Mouse (Mus musculus): ENCODE measurements around the gene Golga2. TPM values are rescaled to one million over a fixed set of nuclear protein-coding genes. Genes with fewer than 3 reads are reported as not detected.
A peak's percentile ranks its signal among the peaks of the same experiment; 100 is the strongest.
"Not testable (repeated sequence)": the region's sequence is repeated elsewhere in the genome, so short reads cannot be mapped to it uniquely, and the experiment has no call there.

Gene Golga2
- total RNA-seq, 1 experiment from 2014 or later = 55.3 TPM

DNA sequence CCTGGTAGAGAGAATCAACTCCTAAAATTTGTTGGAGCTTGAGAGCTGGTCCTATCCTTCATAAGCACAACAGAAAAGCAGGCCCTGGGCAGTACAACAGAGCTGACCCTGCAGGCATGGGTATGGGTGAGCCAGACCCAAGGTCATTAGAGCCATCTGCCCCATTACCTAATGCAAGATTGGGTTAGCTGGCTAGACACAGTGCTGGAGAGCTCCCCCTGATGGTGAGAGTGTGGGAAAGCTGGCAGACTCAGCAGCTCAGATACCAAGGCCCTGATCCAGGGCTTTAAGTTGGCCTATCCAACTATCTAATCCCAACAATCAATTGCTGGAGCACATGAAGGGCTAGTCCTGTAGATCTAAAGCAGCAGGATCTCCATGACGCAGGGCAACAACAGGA, 4.5 kb upstream of the Golga2 start:
- ATAC-seq (replicated peaks; ENCODE audit: insufficient number of reproducible peaks, low FRiP score, low TSS enrichment, poor library complexity, severe bottlenecking) = peak; percentile 75

DNA sequence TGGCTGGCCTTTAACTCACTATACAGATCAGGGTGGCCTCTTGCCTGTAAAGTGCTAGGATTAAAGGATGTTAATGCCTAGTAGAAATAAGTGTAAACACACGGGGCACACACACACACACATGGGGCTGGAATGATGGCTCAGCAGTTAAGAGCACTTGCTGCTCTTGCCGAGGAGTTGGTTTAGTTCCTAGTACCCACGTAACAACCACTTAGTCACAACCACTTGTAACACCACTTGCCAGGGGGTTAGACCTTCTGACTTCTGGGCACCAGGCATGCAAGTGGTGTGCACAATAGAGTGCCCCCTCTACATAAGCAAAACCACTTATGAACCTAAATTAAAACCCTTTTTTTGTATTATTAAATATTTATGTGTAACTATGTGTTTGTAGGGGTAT, 3.2 kb upstream of the Golga2 start:
- ATAC-seq (replicated peaks; ENCODE audit: insufficient number of reproducible peaks, low FRiP score, low TSS enrichment, poor library complexity, severe bottlenecking) = no peak

DNA sequence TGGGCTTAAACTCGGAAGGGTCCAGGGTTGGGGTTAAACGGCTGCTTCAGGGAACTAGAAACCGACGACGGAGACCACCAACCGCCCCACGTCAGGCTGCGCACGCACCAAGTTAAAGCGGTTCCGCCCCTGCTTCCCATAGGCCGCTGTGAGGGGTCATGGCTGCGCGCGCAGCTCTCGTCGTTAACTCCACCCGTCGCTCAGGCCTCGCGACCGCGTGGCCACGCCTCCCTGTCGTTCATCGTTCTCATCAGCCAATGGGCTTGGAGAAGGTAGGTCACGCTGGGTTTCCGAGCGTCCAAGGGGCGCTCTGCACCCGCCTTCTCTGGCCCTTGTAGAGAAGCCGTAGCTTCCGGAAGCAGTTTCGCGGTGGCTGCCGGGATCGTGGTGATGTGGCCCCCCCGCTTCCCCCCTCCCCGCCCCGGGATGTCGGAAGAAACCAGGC, 761 bp downstream of the Golga2 start, which contains the start of gene Swi5:
TSS of gene Swi5 (minus strand) at position 153 of the 445 bp plus-strand sequence.
- ATAC-seq (replicated peaks; ENCODE audit: insufficient number of reproducible peaks, low FRiP score, low TSS enrichment, poor library complexity, severe bottlenecking) = peak; percentile 99

DNA sequence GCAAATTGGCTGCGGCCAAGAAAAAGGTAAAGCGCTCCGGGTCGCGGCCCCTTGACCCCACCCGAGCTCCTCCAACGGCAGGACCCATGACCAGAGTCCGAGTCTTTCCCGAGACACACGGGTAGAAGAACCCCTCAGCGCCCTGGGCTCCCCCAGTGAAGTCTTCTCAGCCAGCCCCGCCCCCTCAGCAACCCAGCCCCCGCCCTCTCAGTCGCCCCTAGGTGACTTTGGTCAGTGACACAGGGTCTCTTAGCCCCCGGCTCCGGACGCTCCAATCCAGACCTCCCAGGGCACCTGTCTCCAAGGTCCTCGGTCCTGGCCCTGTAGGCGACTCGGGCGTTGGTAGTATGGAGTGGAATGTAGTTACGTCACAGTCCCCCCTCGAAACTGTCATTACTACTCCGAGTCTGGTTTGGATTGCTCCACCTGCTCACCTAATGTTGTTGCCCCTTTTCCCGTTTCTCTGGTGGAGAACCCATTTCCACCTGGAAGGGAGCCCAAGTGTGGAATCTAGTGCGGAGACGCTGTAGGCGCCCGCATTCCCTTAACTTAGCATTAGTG, 1.3 kb downstream of the Golga2 start:
- peak; percentile 6; the same call in 1 of the 2 replicates for ATAC-seq (replicated peaks; ENCODE audit: insufficient number of reproducible peaks, low FRiP score, low TSS enrichment, poor library complexity, severe bottlenecking)

DNA sequence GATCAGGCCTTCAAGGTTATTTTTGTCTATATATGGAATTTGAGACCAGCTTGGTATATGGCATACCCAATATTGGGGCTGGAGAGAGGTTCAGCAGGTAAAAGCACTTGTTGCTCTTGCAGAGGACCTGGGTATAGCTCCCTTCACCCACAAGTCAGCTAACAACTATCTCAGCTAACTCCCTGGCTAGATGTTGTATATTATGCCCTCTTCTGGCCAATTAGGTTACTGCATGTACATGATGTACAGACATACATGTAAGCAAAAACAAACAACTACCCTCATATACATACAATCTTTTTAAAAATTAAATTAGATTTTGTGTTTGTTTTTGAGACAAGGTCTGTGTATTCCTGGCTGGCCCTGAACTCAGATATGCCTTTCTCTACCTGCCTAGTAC, 2.4 kb downstream of the Golga2 start:
- ATAC-seq (replicated peaks; ENCODE audit: insufficient number of reproducible peaks, low FRiP score, low TSS enrichment, poor library complexity, severe bottlenecking) = no peak

DNA sequence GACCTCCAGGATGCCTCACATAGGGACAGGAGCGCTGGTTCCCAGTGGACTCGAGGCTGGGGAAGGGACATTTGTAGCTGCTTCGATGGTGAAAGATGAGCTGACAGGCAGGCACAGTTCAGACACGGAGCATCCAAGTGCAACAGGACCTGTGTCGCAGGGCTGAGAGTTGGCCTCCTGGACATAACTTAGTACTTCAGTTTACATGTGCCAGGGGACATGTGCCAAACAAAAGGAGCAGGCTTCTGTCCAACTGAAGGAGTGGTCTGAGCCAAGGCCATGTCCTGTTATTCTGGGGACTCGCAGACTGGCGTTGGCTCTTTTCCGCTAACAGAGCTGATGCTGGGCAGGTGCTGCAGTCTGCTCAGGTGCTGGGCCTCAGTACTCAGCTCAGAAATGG, 7.2 kb downstream of the Golga2 start:
- no peak for ATAC-seq (replicated peaks; ENCODE audit: insufficient number of reproducible peaks, low FRiP score, low TSS enrichment, poor library complexity, severe bottlenecking)

DNA sequence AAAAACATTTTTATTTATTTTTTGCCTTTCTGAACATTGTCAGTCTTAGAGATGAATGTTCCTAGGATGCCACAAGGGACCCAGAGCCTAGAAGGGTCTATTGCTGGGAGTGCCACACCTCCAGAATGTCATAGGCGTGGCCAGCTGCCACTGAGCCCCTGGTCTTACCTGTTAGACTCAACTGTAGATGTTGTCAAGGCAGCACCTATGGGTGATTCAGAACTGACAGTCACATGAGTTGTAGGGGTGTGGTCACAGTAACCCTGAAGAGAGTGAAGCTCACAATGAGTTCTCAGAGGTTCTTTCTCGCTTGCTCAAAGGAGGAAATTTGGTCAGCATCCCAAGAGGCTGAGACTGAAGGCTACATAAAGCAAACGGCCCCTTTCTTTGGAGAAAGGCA, 8.1 kb downstream of the Golga2 start:
- ATAC-seq (replicated peaks; ENCODE audit: insufficient number of reproducible peaks, low FRiP score, low TSS enrichment, poor library complexity, severe bottlenecking) = no peak

DNA sequence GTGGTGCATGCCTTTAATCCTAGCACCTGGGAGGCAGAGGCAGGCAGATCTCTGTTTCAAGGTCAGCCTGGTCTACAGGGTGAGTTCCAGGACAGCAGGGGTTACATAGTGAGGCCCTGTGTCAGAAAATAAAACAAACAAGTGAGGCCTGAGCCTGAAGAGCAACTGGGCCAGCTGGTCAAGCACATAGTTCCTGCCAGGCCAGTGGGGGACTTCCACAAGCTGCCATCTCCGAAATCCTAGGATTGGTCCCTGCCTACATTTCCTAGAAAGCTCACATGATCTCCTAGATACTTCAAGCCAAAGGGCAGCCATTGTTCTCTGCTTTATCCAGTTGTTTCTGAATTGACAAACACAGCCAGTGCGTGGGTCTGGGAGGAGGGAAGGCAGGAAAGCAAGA, 8.7 kb downstream of the Golga2 start:
- not testable (repeated sequence) for ATAC-seq (replicated peaks; ENCODE audit: insufficient number of reproducible peaks, low FRiP score, low TSS enrichment, poor library complexity, severe bottlenecking)

DNA sequence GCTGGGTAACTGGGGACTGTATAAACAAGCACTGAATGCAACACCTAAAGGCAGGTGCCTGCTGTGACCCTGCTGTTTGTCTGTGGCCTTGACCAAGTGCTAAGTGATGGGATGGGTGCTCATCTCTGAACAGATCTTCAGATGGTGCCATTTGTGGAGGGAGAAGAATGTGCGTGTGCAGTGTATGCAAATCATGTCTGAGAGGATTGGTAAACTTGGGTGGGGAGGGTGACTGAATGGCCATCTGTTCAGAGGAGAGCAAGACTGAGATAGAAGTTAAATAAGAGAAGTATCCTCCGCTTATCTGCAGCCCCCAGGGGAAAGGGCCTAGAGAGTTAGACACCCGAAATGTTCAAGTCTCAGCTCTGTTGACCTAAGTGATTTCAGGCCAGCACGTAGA, 12.3 kb downstream of the Golga2 start:
- ATAC-seq (replicated peaks; ENCODE audit: insufficient number of reproducible peaks, low FRiP score, low TSS enrichment, poor library complexity, severe bottlenecking) = no peak

DNA sequence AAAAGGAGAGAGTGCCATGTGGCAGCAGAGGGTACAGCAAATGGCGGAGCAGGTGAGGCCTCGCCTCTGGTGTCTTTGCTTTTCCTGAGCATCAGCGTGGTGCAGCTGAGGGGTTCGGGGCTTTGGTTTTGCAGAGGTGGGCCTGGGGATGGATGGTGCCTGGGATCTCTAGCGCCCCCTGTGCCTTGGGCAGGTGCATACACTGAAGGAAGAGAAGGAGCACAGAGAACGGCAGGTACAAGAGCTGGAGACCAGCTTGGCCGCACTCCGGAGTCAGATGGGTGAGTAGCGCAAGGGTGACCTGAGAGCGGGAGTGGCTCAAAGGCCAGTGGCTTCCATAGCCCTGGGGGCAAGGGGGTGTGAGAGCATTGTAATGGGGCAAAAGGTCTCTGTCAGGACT, 15.8 kb downstream of the Golga2 start:
- no peak for ATAC-seq (replicated peaks; ENCODE audit: insufficient number of reproducible peaks, low FRiP score, low TSS enrichment, poor library complexity, severe bottlenecking)

DNA sequence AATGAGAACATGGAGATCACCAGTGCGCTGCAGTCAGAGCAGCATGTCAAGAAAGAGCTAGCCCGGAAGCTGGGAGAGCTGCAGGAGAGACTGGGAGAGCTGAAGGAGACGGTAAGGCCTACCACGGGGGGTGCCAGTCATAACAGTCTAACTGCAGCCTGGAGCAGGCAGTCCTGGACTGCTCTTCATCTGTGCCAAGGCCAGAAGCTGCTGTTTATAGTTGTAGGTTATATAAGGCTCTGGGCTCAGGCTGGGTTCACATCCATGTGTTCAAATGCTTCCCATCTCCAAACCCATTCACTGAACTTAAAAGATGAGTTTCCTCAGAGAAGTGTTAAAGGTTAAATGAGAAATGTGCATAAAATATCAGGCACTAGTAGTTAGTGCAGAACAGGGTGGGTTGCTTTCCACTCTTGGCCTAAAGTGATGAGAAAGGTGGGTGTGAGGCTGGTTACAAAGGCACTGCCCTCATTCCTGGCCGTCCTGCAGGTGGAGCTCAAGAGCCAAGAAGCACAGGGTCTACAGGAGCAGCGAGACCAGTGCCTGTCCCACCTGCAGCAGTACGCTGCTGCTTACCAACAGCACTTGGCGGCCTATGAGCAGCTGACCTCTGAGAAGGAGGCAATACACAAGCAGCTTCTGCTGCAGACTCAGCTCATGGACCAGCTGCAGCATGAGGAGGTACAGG, 17.1 kb downstream of the Golga2 start:
- ATAC-seq (replicated peaks; ENCODE audit: insufficient number of reproducible peaks, low FRiP score, low TSS enrichment, poor library complexity, severe bottlenecking) = no peak

DNA sequence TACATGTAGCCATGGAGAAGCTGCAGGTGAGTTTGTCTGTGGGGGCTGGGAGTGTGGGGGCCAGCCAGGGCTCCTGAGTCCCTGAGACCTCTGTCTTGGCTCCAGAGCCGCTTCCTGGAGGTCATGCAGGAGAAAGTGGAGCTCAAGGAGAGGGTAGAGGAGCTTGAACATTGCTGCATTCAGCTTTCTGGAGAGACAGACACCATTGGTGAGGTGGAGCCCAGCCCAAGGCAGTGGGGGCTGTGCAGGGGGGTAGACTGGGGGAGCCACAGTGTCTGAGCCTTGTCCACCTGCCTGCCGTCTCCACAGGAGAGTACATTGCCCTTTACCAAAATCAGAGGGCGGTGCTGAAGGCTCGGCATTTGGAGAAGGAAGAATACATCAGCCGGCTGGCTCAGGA, 18.5 kb downstream of the Golga2 start:
- ATAC-seq (replicated peaks; ENCODE audit: insufficient number of reproducible peaks, low FRiP score, low TSS enrichment, poor library complexity, severe bottlenecking) = no peak

DNA sequence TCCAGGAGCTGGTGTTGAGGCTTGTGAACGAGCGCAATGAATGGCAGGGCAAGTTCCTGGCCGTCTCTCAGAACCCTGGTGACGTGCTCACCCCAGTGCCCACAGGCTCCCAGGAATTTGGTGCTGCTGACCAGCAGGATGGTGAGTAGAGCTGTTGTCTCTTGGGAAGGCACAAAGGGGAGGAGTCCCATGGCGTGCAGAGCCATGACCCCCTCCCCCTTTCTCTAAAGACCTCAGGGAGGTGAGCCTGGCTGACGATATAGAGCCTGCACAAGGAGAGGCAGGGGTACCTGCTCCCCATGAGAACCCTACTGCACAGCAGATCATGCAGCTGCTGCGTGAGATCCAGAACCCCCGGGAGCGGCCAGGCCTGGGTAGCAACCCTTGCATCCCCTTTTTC, 19.0 kb downstream of the Golga2 start:
- ATAC-seq (replicated peaks; ENCODE audit: insufficient number of reproducible peaks, low FRiP score, low TSS enrichment, poor library complexity, severe bottlenecking) = no peak

DNA sequence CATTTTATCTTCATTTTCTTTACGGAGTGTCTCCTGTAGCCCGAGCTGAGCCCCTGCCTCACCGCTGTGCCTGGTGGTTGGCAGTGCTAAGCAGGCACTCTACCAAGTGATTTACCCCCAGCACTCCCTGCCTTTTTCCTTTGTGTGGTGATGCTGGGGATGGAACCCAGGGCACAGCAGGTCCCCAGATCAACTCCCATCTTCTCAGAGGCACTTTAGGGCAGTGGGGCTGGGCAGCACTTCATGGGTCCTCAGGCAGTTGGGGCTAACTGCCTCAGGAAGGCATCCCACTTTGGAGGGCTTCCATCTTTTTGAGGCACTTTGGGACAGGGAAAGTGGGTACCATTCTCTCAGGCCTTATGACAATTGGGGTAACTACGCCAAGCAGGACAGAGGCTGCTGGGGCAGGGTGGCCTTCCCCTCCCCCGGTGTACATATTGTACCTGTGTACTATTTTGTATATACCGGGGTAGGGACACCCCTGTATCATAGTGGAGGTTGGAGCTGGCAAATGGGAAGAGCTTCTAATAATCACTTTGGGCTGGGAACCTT, 20.1 kb downstream of the Golga2 start:
- no peak for ATAC-seq (replicated peaks; ENCODE audit: insufficient number of reproducible peaks, low FRiP score, low TSS enrichment, poor library complexity, severe bottlenecking)

DNA sequence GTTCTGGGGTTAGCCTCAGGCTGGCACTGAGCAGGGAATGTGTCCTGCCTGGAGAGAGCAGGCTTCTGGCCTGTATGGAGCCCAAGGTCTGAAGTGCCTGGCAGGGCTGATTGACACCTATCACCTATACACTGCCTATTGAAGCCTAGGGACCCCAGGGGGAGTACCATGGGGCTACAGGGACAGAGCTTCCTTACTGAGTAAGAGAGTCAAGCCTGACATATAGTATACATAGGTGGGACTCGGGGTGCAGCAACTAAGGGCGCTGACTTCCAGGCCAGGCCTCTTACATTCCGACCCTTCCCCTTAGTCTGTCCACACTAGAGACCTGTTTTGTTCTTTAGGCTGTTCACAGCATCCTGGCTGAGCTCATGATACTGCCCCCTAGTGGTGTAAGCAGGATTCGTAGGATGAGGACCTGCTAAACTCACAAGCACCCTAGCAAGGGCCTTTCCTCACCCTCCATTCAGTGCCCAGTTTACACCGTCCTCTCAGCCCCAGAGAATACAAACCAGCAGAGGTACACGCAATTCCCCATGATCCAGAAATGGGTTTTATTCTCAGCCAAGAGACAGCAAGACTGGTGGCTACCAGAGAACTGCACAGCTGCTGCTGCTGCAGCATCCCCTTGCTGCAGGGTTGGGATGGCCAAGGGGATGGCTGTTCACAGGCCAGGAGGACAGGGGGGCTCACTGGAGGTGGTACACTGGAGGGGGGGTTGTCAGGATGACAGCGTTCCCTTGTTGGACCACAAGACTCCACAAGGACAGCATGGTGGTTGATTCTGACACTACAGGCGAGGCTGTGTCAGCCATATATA, 21.0 kb downstream of the Golga2 start:
- no peak for ATAC-seq (replicated peaks; ENCODE audit: insufficient number of reproducible peaks, low FRiP score, low TSS enrichment, poor library complexity, severe bottlenecking)

DNA sequence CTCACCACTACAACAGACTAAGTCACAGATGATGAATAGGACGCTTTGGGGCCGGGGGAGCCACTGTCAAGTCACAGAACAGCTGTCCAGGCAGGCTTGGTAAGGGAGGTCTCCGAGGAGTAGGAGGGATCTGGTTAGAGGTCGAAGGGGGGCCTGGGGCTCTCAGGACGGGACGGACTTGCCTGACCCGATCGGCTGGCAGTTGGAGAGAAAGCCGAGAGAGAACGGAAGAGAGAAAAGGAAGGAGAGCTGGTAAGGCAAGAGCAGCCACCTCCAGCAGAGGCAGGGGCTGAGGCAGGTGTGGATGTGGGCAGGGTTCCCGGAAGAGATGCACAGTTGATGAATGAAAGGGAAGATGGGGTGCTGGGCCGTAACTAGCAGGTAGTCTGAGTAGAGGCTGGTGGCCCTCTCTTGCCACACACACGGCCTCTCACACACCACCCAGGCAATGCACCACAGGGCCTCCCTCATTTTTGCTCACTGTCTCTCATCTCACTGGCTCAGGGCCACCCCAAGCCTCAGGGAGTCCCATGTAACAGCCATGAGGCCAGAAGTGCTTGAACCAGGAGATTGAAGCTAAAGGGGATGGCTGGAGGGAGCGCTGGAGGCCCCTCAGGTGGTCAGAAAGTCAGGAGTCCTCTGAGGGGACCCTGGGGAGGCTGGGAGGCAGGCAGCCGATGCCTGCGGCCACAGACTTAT, 21.8 kb downstream of the Golga2 start:
- ATAC-seq (replicated peaks; ENCODE audit: insufficient number of reproducible peaks, low FRiP score, low TSS enrichment, poor library complexity, severe bottlenecking) = no peak

DNA sequence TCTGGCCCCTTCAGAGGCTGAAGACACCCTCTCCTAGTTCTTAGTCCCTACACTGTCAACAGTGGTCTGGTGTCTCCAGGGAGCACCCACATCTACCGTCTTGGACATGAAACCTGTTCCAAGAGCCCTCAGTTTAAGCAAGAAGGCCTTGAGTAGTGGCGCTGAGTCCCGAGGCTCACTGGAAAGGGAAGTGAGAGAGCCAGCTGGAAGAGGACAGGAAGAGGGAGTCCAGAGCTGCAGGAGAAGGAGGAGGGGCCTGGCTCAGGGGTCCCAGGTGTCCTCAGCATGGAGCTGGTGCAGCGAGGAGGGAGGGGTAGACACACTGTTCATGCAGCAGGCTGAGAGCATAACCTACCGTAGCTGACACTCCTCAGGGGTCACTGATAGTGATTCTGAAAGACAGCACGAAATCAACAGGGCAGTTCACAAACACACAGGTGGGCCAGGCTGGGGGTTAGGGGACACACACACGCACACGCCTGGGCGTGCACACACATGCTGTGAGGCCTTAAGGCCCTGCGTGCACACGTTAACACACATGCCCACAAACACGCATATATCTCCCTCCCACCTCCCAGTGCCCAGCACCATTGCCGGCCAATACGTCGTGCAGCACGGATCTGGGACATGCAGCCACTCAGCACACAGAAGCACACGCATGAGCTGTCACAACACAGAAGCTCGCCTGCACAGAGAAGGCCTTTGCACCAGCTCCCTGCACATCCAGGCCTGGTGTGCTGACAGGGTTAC, 23.1 kb downstream of the Golga2 start:
- ATAC-seq (replicated peaks; ENCODE audit: insufficient number of reproducible peaks, low FRiP score, low TSS enrichment, poor library complexity, severe bottlenecking) = no peak; the same call in 1 of the 2 replicates
